Mouse (Mus musculus): ENCODE results near the gene Ccdc83.

The Ccdc83 gene

DNA sequence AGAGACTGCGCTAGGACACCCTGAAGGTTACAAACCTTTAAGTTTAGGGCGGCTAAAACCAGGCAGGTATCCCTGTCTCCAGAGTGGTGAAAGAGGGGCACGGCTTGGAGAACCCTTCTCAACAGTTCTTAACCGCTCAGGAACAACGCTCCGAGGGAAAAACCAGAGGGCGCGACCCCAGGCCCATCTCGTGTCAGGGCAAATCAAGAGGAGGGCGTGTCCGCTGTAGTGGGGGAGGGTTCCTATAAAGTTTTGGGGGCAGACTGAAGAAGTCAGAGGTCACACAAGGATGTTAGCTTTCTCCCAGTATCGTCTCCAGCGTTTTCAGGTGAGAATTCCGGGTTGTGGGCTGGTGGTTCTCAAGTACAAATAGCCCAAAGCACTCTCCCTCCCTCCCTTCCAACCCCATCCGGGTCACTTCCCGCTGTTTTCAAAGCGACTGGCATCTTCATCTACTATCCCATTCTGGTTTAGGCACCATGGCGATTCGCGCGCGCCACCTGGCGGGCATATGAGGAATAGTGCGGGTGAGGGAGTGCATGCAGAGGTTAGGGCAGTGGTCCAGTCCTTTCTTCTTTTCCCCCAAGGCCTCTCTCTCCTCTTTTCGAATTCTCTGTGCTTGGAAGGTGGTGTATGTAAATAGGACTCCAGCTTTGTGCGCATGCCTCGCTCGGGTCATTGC is at the start of gene Ccdc83:
Ccdc83 (minus strand) TSS at position 489 of the 682 bp plus-strand sequence.
- Histone ChIP-seq H3K27me3 (ENCODE audit: insufficient read depth, low read length) (no peaks in the 10 kb centered on the region), H3K9me3 (ENCODE audit: low read length) (no peaks in the 10 kb centered on the region), H3K4me1 (replicated peaks; ENCODE audit: low read depth, low read length) (peaks cover 18% of the 10 kb centered on the region), H3K36me3 (ENCODE audit: insufficient read depth, low read length) (no peaks in the 10 kb centered on the region), H3K4me3 (replicated peaks; ENCODE audit: low read length) (peak within 1 kb of the TSS; percentile 58)
- peak; percentile 86 for TF ChIP-seq CTCF (conservative IDR thresholded peaks at IDR 0.05; ENCODE audit: low read length)
- TF ChIP-seq POU5F1 (IDR thresholded peaks at IDR 0.05; ENCODE audit: borderline replicate concordance, low read length), result no peak

DNA sequence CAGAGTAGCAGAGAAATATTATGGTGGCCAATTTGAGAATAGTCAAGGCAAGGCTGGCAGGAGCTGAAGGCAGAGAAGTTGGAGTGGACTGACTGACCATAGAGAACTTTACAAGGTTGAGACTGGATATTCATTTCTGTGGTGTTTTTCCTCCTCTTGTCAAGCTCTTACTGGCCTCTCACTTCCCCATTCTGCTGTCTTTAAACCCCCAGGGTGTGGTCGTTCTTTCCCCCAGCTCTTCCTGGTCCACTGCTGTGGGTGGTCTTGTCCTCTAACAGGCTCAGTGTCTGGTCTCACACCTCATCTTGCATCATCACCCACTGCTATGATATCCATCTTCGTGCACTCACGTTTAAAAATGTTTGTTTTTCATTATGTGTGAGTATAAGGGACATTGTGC is 47.8 kb upstream of the Ccdc83 start:
- H3K4me3 ChIP-seq (replicated peaks; ENCODE audit: low read length), result no peak overlapping the region
- no peaks in the 10 kb centered on the region for H3K27me3 ChIP-seq (ENCODE audit: insufficient read depth, low read length)
- H3K36me3 ChIP-seq (ENCODE audit: insufficient read depth, low read length), result no peaks in the 10 kb centered on the region
- no peak for TF ChIP-seq NANOG (IDR thresholded peaks at IDR 0.05; ENCODE audit: borderline replicate concordance, low read length)
- no peak for TF ChIP-seq CTCF (conservative IDR thresholded peaks at IDR 0.05; ENCODE audit: low read length)
- no peak for TF ChIP-seq POU5F1 (IDR thresholded peaks at IDR 0.05; ENCODE audit: borderline replicate concordance, low read length)
- H3K9me3 ChIP-seq (ENCODE audit: low read length), result no peaks in the 10 kb centered on the region
- no peaks in the 10 kb centered on the region for H3K4me1 ChIP-seq (replicated peaks; ENCODE audit: low read depth, low read length)

DNA sequence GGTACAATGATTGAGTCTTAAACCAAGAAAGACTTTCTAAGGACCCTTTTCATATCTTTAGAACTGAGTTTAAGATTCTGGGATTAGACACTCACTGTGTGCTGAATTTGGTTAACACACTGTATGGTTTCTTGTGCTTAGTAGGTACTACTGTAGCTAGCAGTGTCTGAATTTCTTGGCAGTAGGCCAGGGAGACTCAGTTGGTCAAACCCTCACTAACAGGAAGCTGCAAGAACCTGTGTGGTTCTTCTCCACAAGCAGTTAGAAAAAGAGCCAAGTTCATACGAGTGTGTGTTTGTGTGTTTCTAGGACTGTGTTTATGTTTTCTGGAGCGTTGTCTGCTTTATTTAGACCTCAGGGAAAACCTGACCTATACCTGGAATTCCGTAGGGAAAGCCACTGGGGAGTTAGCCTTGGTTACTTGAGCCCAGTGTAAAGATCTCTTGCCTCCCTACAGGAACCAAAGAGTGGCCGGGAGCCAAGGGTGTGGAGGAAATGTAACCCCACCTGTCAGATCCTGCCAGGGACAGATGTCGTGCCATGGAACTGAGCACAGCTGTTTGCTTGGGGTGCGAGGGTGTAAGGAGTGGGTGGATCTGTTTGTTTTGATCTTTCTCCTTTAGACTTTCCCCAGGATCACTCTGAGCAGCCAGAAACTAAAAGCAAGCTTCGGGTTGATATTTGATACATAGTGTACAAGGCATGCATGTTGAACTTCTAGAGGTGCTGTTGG is 46.7 kb upstream of the Ccdc83 start:
- Histone ChIP-seq H3K4me1 (replicated peaks; ENCODE audit: low read depth, low read length) (no peaks in the 10 kb centered on the region), H3K27me3 (ENCODE audit: insufficient read depth, low read length) (no peaks in the 10 kb centered on the region), H3K36me3 (ENCODE audit: insufficient read depth, low read length) (no peaks in the 10 kb centered on the region), H3K9me3 (ENCODE audit: low read length) (no peaks in the 10 kb centered on the region), H3K4me3 (replicated peaks; ENCODE audit: low read length) (no peak overlapping the region)
- TF ChIP-seq NANOG (IDR thresholded peaks at IDR 0.05; ENCODE audit: borderline replicate concordance, low read length) (no peak), CTCF (conservative IDR thresholded peaks at IDR 0.05; ENCODE audit: low read length) (no peak), POU5F1 (IDR thresholded peaks at IDR 0.05; ENCODE audit: borderline replicate concordance, low read length) (no peak)

DNA sequence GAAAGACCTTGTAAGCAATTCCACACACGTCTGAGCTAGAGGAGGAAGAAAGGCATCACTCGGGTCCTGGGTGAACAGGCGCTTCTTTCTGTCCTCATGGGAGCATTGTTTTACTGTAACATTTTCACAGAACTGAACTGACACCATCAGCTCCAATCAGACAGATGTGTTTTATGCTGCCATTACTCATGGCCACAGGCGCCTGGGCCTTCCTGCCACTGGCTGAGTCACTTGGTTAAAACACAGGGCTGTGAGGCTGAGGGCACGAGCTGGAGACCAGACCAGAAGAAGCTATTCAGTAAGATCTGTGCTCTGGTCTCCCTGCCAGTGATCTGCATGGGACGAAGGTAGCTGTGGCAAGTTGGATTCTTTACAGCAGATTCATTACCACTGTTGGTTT is 42.4 kb upstream of the Ccdc83 start:
- peaks cover 25% of the 10 kb centered on the region for H3K27me3 ChIP-seq (ENCODE audit: insufficient read depth, low read length)
- H3K4me3 ChIP-seq (replicated peaks; ENCODE audit: low read length), result no peak overlapping the region
- H3K9me3 ChIP-seq (ENCODE audit: low read length), result peaks cover 8% of the 10 kb centered on the region
- TF ChIP-seq POU5F1 (IDR thresholded peaks at IDR 0.05; ENCODE audit: borderline replicate concordance, low read length), result no peak
- TF ChIP-seq NANOG (IDR thresholded peaks at IDR 0.05; ENCODE audit: borderline replicate concordance, low read length), result no peak
- TF ChIP-seq CTCF (conservative IDR thresholded peaks at IDR 0.05; ENCODE audit: low read length), result no peak
- H3K36me3 ChIP-seq (ENCODE audit: insufficient read depth, low read length), result no peaks in the 10 kb centered on the region
- peaks cover under 1% of the 10 kb centered on the region; the same call in 1 of the 2 replicates for H3K4me1 ChIP-seq (replicated peaks; ENCODE audit: low read depth, low read length)

DNA sequence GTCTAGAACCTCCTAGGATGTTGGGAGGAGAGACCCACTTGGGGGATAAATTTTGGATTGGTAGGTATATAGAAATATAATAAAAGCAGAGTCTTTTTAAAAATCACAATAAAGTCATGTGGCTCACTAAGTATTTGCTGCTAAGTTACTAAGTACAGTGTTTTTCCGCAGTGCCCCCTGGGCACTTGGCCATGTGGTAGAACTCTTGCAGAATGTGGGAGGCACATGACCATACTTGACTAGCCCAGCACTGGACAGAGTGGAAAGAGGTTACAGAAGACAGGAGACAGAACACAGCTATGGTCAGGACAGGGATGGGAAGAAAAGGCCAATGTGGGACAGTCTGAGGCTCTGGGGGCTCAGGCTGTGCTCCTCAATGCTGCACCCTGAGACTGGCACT is 41.4 kb upstream of the Ccdc83 start:
- Histone ChIP-seq H3K36me3 (ENCODE audit: insufficient read depth, low read length) (no peaks in the 10 kb centered on the region), H3K4me1 (replicated peaks; ENCODE audit: low read depth, low read length) (peaks cover 6% of the 10 kb centered on the region; the same call in 1 of the 2 replicates), H3K9me3 (ENCODE audit: low read length) (peaks cover 8% of the 10 kb centered on the region), H3K27me3 (ENCODE audit: insufficient read depth, low read length) (peaks cover 35% of the 10 kb centered on the region), H3K4me3 (replicated peaks; ENCODE audit: low read length) (no peak overlapping the region)
- TF ChIP-seq POU5F1 (IDR thresholded peaks at IDR 0.05; ENCODE audit: borderline replicate concordance, low read length) (no peak), CTCF (conservative IDR thresholded peaks at IDR 0.05; ENCODE audit: low read length) (no peak), NANOG (IDR thresholded peaks at IDR 0.05; ENCODE audit: borderline replicate concordance, low read length) (no peak)

DNA sequence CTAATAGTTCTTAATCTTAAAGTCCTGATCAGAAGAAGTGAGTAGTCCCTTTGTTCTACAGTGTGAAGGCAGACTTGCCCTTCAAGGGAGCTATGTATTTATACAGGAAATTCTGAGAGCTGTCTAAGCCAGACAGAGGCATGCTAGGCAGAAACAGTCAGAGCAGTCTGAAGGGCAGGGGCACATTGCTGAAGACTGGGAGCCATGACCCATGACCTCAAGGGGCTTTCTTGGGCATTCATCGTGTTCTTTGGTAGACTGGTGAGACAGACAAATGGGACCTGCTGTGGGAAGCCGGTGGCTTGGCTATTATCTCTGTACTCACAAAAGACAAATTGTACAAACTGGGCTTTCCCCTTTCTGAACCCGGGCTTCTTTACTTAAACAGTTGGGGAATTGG is 40.5 kb upstream of the Ccdc83 start:
- H3K4me1 ChIP-seq (replicated peaks; ENCODE audit: low read depth, low read length), result peaks cover 6% of the 10 kb centered on the region; the same call in 1 of the 2 replicates
- TF ChIP-seq NANOG (IDR thresholded peaks at IDR 0.05; ENCODE audit: borderline replicate concordance, low read length), result no peak
- no peak for TF ChIP-seq CTCF (conservative IDR thresholded peaks at IDR 0.05; ENCODE audit: low read length)
- TF ChIP-seq POU5F1 (IDR thresholded peaks at IDR 0.05; ENCODE audit: borderline replicate concordance, low read length), result no peak
- H3K9me3 ChIP-seq (ENCODE audit: low read length), result peaks cover 8% of the 10 kb centered on the region
- H3K36me3 ChIP-seq (ENCODE audit: insufficient read depth, low read length), result no peaks in the 10 kb centered on the region
- no peak overlapping the region for H3K4me3 ChIP-seq (replicated peaks; ENCODE audit: low read length)
- H3K27me3 ChIP-seq (ENCODE audit: insufficient read depth, low read length), result peaks cover 40% of the 10 kb centered on the region

DNA sequence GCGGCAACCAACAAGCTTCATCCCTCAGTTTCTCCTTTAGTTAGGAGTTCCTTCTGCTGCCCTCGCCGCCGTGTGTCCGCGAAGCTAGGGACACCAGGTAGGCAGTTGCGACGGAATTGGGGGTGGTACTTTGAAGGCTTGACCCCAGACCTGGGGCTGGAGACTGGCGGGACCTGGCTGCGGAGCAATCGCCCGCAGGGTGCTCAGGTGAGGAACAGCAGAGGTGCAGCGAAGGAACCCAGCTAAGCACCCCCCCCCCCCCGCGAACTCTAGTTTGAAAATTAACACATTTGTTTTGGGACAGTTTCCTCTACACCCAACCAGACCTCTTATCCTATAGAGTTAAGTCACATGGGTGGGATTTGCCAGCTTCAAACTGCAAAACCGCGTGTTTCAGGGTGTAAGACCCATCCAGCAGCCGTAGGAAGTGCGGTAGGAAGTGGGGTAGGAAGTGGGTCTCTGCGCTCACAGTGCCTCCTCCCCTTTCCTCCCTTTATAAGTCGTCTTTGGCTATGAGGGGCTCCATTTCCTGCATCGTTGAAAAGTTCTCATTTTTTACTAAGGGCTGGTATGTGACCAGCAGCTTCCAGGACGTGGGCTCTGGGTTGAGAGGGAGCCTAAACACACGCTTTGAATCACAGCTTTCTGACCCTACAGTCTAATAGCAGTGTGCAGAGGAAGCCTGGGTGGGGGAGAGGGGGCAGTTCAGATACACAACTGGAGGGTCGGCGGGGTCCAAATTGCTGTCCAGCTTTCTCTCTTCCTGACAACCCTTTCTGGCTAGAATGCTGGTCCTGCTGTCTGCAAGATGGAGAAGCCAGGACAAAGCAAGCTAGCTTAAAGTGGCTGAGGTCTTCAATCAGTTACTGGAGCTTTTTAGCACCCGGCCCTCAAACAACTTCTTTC is 37.3 kb upstream of the Ccdc83 start:
- TF ChIP-seq POU5F1 (IDR thresholded peaks at IDR 0.05; ENCODE audit: borderline replicate concordance, low read length) (no peak), NANOG (IDR thresholded peaks at IDR 0.05; ENCODE audit: borderline replicate concordance, low read length) (no peak), CTCF (conservative IDR thresholded peaks at IDR 0.05; ENCODE audit: low read length) (no peak)
- Histone ChIP-seq H3K9me3 (ENCODE audit: low read length) (peaks cover 8% of the 10 kb centered on the region), H3K4me1 (replicated peaks; ENCODE audit: low read depth, low read length) (peaks cover 6% of the 10 kb centered on the region; the same call in 1 of the 2 replicates), H3K36me3 (ENCODE audit: insufficient read depth, low read length) (no peaks in the 10 kb centered on the region), H3K27me3 (ENCODE audit: insufficient read depth, low read length) (peaks cover 44% of the 10 kb centered on the region), H3K4me3 (replicated peaks; ENCODE audit: low read length) (peak overlapping the region; percentile 80)

All from E14TG2a.4 (cell line).